Mouse (Mus musculus) adrenal gland, postnatal 4 days (tissue): ENCODE data around the gene Pofut2. TPM values are rescaled to one million over a fixed set of nuclear protein-coding genes. Genes with fewer than 3 reads are reported as not detected.

ENCODE experiments used
- DNase-seq, 2 experiments: peaks; one replicate each; pipeline ENCODE4 v3.0.0; 2021 to 2022; ENCODE audit warnings: low spot score in 2 of 2, mixed read lengths in 2 of 2
- long read RNA-seq, 2 experiments: library from polyadenylated mRNA; stranded (forward); transcript quantifications; one replicate each; pipeline ENCODE4 v2.0.0; 2021
- total RNA-seq, 2 experiments: library from RNA; stranded (reverse); gene quantifications; 2 replicates each; pipeline ENCODE4 v1.2.3; 2021

The Pofut2 gene
- total RNA-seq: 10 to 100 TPM; 75.4 to 78.5 TPM
- long read RNA-seq, experiment 1, transcript Pofut2-201 (9 exons, 2,290 nt): major isoform, 57 of 110 reads
- long read RNA-seq, experiment 1, partial matches to known transcripts: 41 of 110 reads
- long read RNA-seq, experiment 1, other reads (novel, unspliced or antisense): 12 of 110 reads
- long read RNA-seq, experiment 2, transcript Pofut2-201 (9 exons, 2,290 nt): major isoform, 96 of 159 reads
- long read RNA-seq, experiment 2, partial matches to known transcripts: 43 of 159 reads
- long read RNA-seq, experiment 2, other reads (novel, unspliced or antisense): 20 of 159 reads

DNA sequence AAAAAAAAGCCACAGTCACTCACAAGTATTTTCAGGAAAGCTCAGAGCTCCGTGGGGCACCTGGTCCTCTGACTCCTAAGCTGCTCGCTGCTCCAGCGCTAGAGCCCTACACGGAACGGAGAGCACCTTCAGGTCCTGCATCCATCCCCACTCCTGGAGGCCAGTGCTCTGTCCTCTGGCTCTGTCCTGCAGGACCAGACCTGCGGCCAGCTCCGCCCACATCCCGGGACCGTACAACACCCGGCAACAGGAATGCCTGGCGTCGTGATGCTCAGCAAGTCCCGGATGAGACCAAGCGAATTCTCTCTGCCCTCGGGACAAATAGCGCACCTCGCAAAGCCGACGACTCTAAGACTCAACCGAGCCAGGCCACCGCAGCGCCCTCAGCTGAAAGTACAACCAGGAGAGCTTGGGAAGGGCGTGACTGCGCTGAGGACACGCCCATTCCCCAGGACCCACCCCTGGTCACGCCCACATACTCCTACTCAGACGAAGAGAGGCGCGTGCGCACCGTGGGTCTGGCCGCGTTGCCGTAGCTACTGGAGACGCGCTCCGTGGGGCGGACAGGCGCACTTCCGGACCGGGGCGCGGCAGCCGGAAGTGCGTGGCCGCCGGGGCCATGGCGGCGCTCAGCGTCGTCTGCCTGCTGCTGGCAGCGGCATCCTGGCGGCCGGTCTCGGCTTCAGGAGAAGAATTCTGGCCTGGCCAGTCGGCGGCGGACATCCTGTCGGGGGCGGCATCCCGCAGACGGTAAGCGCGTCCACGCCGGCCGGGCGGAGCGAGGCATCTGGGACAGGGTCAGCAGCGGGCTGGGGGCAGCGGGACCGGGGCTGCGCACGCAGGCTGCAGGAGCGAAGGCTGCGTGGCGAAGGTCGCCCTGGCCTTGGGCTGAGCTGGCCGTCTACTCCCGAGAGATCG, at the start of gene Pofut2:
Gene Pofut2 (plus strand): TSS at position 515 of the 918 bp plus-strand sequence.
- peak; percentile 83 for DNase-seq

DNA sequence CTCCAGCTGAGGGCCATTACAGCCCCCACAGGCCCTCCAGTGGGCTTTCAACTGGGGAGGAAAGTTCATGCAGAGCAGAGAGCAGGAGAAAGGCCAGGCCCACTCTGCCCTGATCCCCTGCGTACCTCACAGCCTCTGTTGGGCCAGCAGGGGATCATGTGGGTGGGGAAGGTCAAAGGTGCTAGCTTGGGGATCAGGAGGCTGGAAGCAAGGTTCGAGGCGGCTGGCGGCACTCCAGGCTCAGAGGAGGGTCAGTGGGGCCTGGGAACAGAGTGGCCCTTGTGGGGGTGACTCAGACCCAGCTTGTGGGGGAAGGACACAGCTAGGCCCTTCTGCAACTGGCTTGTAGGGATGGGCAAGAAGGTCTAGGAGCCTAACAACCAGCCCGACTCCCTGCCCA, 49.8 kb upstream of the Pofut2 start:
- no peak for DNase-seq

DNA sequence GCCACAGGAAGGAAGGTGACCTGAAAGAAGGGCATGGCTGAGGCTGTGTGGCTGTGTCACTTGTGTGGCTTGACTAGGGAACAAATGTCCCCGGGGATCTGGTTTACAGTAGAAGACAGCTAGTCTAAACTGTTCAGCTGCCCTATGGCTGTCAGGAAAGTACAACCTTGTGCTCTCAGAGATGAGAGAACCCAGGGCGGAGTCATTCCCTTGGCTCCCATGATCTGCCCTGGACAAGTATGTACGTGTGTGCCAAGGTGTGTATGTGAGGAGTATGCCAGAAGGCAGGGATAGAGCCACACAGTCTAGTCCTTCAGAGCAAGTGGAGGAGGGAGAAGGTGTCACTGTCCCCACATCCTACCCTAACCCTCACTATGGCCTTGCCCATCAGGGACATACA, 48.4 kb upstream of the Pofut2 start:
- DNase-seq: no peak

DNA sequence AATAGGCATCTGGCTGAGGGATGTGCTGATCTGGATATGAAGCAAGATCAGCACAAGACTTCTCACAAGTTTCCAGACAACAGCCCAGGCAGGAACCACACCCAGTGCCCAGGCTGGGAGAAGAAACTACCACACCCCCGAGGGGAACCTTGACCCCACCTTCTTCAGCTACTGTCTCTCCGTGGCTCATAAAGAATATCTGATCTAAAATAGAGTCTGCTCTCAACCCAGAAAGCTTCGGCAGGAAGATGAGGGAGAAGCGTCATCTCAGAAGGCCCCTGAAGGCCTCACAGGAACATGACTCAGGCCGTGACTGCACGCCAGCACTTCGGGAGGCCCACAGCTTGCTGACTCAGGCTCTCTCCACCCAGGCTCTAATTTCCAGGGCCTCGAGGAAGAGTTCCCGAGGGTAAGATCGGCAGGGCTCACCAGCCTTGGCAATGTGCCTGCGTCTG, 47.9 kb upstream of the Pofut2 start:
- peak; percentile 12 to 54 for DNase-seq

DNA sequence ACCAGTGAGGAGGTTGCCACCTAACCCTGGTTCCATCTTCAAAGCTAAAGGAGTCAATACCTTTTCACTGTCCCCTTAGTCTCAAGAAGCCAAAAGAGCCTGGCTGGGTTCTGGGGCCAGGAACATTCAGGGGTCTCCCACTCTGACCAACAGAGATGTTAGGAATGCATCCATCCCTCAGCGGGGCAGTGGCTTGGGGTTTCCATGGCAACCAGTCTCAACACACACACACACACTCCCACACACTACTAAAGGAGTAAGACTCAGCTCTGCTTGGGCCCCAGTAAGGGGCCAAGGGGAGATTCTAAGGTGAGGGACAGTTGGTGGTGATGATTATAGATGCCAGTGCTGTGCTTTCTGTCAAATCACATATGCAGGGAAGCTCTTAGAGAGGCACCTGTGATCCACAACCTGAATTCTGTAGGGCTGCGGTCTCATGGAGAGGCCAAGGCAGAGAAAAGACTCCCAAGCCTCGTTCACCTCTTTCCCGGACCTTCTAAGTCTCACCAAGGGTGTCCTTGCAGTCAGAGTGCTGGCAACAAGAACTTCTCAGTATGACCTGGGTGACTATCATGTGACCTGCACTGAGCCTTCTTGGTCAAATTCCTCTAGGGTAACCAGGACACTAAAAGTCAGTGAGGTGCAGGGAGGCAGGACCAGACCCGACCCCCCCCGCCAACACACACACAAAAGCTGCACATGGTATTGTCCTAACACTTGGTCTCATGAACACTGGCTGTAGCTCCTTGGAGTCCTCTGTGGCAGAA, 46.5 kb upstream of the Pofut2 start:
- no peak for DNase-seq

DNA sequence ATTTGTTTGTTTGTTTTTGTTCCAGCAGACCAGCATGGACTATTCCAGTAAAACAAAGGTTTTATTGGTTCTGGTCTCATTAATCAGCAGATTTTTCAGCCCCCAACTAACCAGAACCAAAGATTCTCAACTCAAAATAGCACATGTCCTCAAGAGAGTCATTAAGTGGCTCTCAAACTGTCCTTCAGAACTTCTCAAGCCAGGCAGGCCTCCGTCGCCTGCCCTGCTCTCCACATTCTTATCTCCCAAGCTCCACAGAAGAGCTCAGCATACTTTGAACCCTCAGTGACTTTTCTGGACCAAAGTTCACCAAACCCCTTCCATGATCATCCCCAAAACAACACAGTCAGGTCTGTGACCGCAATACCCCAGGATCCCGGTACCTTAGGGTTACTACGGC, 45.5 kb upstream of the Pofut2 start:
- no peak for DNase-seq

DNA sequence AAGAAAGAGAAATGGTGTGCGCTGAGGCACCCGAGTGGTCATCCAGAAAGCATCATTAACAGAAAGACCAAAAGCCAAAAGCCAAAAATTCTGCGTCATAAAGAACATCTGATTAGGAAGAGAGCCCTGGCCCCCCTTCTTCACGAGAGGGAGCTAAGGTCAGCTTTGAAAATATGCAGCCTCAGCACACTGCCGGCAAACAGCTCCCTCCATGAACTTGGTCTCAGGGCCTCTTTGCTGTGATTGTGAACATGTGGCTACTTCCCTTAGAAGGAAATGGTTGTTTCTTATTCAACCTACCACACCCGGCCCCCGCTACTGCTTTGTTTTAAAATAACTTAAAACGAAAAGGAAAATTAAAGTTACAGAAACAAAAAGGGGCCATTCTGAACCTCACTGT, 44.4 kb upstream of the Pofut2 start:
- no peak for DNase-seq

DNA sequence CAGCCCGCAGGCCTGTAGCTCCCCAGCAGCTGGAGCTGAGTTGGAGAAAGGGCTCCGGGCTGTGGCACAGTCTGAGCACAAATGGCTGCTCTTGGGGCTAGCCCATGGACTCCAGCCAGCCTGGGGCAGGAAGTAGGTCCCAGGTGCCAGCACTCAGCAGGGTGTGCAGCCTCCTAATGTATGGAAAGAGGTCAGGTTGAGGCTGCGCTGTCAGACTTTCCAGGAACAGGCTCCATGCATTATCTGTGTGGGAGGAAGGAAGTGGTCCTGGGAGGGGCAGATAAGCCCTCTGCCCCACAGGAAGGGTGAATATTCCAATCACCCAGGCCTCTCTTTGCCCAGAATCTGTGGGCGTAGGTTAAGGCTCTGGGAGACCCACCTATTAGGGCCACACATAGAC, 43.4 kb upstream of the Pofut2 start:
- DNase-seq: no peak

DNA sequence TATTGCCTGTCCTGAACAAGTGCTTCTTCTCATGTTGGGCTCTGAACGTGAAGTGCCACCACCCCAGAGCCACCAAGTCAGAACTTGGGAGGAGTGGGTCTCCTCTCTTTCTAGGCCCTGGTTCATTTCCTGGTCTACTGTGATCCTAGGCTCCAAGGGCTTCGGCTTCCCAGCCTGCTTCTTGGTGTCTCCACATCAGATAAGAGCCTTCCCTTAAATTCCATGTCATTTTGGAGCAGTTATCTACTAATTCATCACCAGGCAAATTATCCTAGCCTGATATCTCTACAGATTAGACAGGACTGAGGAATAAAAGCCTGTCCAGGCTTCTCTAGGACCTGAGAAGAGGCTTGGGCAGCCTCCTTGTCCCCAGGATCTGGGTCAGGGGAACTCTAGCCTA, 42.7 kb upstream of the Pofut2 start:
- no peak for DNase-seq

DNA sequence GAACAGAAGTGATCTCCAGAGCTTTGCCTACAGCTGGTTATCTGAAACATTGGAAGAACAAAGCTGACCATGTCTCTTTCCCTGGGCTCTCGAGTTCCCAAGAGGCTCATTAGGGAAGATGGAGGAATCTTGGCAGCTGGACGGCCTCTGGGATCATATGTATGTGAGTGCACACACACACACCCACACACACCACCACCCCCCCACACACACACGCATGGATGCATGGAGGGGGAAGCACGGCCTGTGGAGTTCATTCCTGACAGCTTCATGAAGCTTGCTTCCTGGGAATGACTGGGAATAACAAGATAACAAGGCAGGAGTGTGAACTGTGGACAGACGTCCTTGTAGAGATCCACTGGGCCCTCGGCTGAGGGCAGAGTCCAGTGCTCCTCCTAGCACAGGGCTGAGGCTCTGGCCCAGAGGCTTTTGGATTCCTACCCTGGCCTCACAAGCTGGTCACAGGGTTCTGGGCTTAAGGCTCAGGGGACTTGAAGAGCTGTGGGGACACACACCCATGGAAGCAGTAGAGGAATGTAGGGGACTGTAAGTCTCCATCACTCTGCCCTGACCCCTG, 41.8 kb upstream of the Pofut2 start:
- DNase-seq: no peak

DNA sequence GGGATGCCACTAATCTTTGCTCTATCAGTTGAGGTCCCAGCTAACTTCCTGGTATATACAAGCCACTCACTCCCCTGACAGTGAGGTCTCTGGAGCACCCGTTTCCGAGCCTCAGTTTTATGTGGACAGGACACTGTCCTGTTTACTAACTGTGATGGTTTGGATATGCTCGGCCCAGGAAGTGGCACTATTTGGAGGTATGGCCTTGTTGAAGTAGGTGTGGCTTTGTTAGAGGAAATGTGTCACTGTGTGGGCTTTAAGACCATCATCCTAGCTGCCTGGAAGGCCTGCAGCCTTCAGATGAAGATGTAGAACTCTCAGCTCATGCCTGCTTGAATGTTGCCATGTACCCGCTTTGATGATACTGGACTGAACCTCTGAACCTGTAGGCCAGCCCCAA, 41.0 kb upstream of the Pofut2 start:
- DNase-seq: no peak

DNA sequence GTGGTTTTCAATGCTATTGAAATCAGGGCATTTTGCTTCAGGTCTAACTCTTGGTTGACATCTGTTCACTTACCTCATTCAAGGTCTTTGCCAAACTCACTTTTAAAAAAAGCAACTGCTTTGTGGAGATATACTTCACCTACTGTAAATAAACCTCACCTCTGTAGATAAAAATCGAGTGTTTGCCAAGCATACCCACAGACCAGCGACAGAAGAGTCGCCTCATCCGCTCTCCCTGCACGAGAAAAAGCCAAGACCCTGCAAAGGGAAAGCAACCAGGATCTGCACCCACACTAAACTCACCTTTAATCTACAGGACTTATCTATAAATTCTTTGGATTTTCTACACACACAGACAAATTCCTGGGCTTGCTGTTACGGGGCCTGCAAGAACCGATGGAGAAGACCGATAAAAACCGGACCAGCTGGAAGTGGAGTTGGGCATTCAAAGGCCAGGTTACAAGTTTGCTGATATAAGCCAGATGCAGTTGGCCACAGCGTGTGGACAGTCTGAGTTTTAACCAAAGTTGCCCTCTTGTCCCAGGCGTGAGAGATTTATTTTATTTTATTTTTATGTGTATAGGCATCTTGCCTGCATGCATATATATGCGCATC, 39.5 kb upstream of the Pofut2 start:
- DNase-seq: no peak

DNA sequence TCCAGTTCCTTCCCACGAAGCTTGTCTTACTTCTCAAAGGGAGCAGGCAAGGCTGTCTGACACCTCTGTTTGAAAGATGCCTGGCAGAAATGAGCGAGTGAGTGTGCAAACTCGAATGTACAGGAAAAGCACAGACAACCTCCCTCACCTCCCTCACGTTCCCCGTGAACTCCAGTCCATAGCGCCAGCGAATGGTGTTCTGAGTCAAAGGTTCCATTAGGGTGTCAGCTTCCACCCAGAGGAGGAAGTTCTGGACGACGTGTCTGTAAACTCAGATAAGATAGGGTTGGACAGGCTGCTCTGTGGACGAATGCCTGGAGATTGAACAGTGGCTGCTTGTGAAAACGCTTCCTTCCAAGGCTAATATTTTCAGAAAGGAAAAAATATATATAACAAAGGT, 37.9 kb upstream of the Pofut2 start:
- no peak for DNase-seq

DNA sequence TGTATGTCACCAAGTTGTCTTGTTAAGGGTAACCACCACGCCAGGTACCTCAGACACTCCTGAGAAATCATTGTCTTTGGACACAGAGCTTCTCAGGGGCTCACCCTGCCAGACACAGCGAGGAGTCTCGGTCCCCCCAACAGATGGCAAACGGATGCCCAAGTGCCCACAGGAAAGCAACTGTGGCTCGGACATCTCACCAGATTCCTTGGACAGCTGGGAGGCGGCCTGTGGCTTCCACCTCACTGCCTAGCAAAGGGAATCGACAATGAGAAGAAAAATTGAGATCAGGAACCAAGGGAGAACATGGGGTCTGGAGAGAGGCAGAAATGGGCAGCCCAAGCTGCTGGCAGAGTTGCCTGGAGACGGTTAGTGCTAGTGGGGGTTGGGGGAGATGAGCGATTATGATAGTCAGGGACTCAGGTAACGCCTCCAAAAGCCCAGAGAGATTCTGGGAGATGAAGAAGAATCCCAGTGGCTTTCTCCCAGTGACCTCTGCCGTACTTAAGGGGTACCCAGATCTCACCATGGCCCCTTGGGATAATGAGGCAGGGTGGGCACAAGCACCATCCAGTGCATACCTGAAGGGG, 36.0 kb upstream of the Pofut2 start:
- no peak for DNase-seq

DNA sequence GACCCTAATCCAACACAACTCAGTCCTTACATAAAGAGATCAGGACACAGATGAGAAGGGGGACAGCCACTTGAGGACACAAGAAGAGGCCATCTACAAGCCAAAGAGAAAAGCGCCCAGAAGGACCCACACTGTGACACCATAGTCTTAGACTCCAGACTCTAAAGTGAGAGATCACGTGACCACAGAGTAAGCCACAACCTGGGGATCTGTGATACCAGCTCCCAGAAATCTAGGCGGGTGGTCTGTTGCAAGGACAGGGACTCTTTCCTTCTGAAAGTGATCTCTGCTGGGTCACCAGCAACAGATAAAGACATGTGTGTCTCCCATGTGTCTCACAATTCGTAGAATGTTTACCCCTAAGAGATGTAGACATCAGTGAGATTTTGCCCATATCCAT, 34.6 kb upstream of the Pofut2 start:
- DNase-seq: no peak

DNA sequence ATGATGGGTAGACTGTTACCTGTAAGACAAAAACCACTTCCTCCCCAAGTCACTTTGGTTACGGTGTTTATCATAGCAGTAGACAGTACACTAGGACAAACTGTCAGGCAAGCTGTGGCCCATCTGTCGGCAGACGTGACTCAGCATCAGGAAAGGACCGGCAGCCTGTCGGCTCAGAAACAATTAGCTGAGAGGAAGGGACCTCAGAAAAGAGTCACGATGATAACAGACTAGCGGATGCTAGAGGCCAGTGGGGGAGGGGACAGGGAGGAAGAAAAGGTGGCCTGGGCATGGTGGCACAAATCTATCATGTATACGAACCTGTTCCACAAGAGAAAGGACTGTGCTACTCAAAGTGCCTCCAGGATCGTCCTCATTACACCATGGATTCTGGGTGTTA, 33.6 kb upstream of the Pofut2 start:
- DNase-seq: no peak

DNA sequence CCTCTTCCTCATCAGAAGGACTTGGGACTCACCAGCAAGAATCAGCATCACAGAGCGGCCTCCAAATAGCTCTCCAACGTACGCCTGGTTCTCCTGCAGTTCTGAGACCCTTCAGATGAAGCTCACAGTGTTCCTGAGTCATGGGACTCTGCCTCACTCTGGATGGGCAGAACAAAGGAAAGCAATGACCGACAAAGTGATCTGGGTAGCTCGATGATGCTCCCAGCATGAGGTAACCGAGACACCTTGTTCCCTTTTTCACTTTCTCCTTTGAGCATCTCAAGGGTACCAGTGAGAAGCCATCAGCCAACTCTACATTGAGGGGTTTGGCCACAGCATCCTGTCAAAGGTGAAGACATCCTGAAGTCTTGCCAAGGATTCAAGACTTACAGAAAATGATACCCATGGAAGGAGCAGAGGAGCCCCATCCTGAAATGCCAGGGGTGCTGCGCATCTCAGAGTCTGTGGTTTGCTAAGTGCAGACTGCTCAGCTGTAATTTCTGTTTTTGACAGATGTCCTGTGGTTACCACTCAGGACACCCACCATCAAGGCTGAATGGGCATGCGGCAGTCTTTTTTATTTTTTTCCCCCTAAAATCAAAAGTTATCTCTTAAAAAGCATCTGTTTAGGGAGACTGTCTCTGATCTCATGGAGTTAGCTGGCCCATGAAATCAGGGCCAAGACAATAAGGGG, 32.9 kb upstream of the Pofut2 start:
- DNase-seq: no peak

DNA sequence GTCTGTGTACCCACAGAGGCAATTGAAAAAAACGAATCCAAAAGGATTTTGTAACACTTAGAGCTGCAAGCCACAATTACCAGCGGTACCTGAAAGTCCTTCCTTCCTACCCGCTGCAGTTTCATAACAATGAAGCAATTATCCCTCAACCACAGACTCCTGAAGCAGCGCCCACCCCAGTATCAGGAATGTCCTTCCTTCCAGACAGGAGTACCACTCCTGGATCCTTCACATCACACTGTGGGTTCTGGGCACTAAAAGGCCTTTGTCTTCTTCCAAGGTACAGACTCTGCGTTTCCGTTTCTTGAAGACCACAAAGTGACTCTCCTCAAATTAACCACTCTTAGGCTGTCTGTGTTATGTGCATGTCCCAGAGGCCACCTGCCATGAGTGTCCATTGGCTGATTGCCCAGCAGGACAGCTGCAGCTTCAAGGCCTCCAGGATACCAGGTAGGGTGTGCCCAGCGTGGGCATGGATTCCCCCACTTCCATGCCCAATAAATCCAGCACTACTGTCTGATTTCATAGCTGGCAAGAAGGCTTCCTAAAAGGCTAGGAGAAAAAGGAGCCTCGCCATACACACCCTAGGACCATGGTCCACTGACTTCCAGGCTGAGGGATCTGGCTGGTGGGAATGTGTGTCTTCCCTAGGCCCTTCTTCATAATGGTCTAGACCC, 32.2 kb upstream of the Pofut2 start:
- DNase-seq: no peak

DNA sequence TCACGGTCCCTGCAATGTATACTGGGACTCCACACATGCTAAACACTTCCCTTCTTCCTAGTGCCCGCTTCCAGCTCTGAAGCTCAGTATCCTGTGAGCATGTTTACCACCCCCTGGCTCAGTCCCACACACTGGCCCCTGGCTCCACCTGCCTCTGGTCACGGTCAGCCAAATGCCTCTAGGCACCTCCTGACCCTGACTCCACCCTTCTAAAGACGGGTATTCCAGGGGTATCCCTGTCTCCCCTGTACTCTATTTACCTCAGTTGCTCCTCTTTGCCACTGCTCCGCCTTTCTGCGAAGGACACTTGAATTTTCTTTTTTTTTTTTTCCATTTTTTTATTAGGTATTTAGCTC, 31.7 kb upstream of the Pofut2 start:
- no peak for DNase-seq
